Mouse (Mus musculus) ES-CJ7 (cell line): ENCODE measurements around the gene Ppp4c.
A peak's percentile ranks its signal among the peaks of the same experiment; 100 is the strongest.
"Not testable (repeated sequence)": the region's sequence is repeated elsewhere in the genome, so short reads cannot be mapped to it uniquely, and the experiment has no call there.

Source experiments
- DNase-seq: peaks from one replicate; pipeline ENCODE4 v3.0.0; 2011; ENCODE audit warnings: low read depth, low spot score

Ppp4c gene

DNA sequence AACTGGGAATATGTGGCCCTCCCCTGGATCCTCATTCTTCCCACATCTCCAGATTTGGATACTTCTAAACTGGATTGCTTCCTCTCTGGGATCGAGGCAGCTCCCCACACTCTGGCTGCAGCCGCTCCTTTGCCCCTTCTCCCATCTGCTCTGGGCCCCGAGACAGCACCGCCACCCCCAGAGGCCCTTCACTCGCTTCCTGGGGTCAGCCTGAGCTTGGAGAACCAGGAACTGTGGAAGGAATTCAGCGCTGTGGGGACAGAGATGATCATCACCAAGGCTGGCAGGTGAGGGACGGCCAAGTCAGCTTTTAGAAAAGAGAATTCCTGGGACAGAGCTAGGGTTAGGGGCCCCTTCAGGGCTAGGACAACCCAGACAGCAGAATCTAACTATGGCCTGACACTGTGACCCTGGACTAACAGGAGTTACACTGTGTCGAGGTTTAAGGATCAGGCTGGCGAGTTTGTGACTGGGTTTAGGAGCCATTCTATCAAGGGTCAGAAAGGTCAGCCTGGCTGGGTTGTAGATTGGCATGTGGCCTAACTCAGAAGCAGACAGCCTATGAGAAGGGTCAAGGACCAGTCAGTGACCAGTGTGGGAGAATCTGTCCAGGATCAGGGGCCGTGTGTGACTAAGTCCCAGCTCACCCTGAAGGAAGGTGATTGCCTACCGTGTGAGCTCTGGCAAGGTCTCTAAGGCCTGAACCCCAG is 10.5 kb downstream of the Ppp4c start:
- no peak for DNase-seq

- DNase-seq, result no peak
Measured at GRCm38 (mm10) chr7:126780971-126781635, 11.2 kb downstream of the Ppp4c start, which contains the start of gene Tbx6. Gene Tbx6 (plus strand): TSS chr7:126781483.

GRCm38 (mm10) chr7:126779983-126780970 is 12.0 kb downstream of the Ppp4c start:
- DNase-seq, result peak; percentile 85

DNA sequence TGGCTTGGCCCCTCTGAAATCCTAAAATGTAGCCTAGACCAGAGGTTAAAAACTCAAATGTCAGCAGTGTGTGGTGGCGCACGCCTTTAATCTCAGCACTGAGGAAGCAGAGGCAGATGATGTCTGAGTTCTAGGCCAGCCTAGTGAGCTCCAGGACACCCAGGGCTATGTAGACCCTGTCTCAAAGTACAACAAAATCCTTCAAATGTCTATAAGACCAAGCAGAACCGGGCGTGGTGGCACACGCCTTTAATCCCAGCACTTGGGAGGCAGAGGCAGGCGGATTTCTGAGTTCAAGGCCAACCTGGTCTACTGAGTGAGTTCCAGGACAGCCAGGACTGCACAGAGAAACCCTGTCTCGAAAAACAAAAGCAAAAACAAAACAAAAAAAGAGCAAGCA is 13.2 kb downstream of the Ppp4c start:
- DNase-seq, result not testable (repeated sequence)

- DNase-seq, result no peak
Measured at GRCm38 (mm10) chr7:126778147-126778546, 14.1 kb downstream of the Ppp4c start.

- no peak for DNase-seq
Measured at GRCm38 (mm10) chr7:126777476-126777875, 14.8 kb downstream of the Ppp4c start.

DNA sequence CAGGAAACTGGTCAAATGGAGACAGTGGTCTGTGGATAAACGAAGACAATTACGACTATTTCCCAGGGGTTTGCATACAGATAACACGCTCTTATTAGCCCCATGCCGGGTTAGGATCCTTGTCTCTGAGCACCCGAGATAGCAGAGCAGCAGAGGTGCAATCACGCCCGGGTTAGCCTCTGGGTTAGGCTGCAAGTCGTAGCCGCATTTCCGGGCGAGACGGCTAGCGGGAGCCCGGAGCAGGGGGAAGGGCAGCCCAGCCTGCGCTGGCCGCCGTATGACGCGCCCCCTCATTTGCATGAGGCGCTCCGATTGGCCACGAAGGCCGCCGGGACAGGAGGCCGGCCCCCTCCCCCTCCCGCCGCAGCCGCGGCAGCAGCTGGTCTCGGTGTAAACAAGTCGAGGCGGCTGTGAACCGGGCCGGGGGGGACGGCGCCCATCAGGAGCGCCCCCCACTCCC is 15.7 kb downstream of the Ppp4c start, which contains the start of gene Ypel3:
Gene Ypel3 (plus strand): TSS at position 358 of the 460 bp plus-strand sequence.
- peak; percentile 82 for DNase-seq

DNA sequence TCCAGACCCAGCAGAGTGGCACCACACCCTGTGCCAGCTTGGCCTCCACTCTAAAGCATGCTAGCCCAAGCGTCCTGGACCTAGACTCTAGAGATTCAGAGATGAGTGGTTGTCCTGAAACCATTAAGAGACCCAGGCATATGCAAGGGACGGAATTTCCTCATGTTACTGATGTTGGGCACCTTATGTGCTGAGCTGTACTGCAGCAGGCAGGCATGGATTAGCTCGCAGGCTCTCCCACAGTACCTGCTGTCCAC is 16.4 kb downstream of the Ppp4c start:
- DNase-seq, result no peak

GRCm38 (mm10) chr7:126775185-126775977 is 16.9 kb downstream of the Ppp4c start:
- no peak for DNase-seq

DNA sequence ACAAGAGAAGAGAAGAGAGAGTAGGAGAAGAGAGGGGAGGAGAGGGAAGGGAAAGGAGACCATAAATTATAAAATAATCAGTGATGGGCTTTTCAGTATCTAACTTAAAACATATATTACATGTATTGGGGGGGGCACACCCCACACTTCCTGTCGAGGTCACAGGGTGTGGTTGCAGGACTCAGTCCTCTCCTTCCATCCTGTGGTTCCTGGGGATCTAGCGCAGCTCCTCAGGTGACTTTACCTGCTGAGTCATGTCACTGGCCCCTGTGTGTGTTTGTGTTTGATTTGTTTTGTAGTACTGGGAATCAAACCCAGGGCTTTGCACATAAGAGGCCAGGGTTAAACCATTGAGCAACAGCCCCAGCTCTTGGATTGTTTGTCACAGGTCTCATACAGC is 17.8 kb downstream of the Ppp4c start:
- no peak for DNase-seq

DNA sequence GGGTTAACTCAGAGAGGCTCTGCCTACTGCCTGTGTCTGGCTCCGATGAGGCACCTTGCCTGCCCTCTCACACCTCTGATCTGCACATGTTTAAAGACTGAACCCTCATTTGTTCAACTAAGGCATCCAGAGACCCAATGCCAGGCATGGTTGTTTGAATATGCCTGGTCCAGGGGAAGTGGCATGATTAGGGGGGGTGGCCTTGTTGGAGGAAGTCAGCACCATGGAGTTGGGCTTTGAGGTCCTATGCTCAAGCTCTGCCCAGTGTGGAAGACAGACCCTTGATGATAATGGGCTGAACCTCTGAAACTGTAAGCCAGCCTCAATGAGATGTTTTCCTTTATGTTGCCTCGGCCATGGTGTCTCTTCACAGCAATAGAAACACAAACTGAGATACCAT is 18.9 kb downstream of the Ppp4c start:
- no peak for DNase-seq

- peak; percentile 49 for DNase-seq
Measured at GRCm38 (mm10) chr7:126770784-126771183, 21.5 kb downstream of the Ppp4c start.

DNA sequence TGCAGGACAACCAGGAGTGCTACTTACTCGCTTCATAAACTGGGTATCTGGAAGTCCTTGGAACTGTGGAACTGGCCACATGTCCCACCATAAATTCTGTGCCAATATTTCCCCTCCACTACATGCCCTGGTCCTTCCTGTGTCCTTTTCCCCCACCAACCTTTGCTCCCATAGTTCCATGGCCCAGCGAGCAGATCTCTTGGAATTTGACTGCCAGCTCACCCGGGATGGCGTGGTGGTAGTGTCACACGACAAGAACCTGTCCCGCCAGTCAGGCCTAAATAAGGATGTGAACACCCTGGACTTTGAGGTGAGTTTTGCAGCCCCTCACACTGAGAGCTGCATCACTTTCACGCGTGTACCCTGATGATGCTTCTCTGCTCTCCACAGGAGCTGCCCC is 25.3 kb downstream of the Ppp4c start:
- DNase-seq, result no peak

DNA sequence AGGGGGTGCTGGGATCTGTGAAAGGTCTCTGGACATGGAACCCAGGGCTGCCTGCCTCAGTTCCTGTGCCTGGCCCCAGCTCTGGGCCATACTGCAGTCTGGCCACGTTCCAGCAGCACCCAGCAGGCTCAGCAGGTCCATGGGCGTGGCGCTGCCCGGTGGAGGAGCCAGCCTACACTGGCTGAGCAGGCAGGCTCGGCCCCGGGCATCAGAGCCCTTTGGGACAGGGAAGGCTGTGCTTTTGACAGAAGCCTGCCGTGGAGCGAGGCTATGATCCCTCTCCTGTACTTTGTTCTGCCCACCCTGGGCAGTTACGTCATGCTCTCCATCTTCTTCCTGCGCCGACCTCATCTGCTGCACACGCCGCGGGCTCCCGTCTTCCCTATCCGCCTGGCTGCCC is 26.1 kb downstream of the Ppp4c start, which contains the start of gene Gdpd3:
Gene Gdpd3 (plus strand): TSS at position 134 of the 400 bp plus-strand sequence.
- DNase-seq, result no peak

DNA sequence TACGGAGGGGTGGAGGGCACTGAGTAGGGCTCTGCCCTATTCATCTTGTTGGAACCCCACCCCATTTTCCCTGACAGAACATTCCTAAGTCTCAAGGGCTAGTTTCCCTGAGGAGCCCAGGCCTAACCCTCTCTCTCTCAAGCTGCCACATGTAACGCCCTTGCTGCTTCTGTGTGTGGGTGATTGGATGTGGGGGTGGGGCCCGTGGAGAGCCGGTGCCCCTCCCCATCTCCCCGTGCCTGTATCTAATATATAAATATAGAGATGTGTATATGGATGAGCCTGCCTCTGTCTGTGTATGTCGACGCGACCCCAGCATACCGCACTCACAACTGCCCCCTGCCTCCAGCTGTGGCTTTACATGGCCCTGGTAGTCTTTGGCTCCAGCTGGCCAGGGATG is 26.8 kb downstream of the Ppp4c start:
- no peak for DNase-seq

DNA sequence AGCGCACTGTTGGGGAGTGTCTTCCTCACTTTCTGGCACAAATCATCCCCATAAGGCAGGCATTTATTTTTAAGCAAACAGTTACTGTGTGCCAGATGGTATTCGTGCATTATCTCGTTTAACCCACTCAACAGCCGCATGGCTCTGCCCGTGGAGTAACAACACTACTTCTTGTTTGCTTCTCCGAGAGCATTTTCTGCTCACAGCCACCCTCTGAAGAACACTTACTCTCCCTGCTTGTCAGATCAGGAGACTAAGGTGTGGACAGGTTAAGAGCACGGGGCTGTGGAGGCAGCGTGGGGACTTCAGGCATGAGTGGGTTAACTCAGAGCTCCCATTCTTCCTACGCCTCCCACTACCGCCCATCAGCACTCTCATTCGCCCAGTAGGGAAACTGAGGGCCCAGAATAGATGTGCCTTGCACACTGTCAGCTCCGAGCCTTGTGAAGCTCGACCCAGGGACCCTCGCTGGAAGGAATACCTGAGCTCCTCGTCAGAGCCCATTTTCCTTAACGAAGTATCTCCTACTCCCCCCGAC is 29.8 kb downstream of the Ppp4c start:
- no peak for DNase-seq

DNA sequence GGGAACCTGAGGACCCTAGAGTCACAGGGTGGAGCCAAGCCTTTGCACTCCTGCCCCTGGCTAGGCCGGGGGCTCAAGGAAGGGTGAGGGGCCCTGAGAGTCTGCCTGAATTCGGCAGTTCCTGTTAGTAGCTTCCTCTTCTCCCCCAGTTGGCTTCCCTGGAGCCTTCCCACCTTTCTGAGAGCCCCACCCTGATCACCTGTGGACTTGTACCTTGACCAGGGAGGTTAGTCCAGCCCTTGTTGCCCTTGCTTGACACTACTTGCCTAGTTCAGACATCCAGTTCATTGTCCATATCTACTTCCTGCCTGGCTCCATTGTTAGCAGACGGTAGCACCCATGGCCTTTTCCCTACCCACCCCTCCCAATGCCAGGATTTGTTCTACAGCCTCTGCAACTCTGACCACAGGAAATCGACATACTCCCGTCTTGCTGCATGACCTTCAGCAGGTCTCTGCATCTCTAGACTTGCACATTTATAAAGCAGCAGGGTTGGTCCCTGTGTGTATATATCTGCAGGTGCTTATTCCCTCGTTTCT is 30.7 kb downstream of the Ppp4c start:
- DNase-seq, result no peak

DNA sequence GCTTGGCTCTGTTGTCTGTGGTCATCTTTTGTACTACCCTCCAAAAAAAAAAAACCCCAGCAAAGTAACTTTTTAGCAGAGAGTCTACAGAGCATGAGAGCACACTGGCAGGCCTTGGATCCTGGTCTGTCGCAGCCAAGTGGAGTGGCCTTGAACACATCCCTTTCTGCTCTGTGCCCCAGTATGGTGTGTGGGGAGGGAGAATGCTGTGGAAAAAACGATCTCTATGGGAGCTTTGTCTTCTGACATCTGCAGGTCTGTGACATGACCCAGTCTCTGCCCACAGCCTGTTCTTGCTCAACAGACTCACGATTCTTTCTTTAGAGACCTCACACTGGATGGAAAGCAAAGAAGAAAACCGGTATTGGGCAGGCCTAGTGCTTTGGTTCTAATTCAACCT is 31.3 kb downstream of the Ppp4c start:
- DNase-seq, result no peak

- DNase-seq, result no peak
Measured at GRCm38 (mm10) chr7:126760391-126760802, 31.9 kb downstream of the Ppp4c start.

- no peak for DNase-seq
Measured at GRCm38 (mm10) chr7:126759672-126760390, 32.5 kb downstream of the Ppp4c start.
